Mouse (Mus musculus) olfactory bulb, adult 2 months (tissue): ENCODE data around the gene Wdr35.

ENCODE experiments used
- CTCF ChIP-seq: fragments of 200-500 bp; IDR thresholded peaks from 2 replicates; pipeline ENCODE4 v1.5.1; 2012; ENCODE audit warnings: low read depth, mild to moderate bottlenecking, low read length, moderate library complexity; ENCODE audit not compliant: insufficient read depth
- POLR2A ChIP-seq: fragments of 200-500 bp; IDR thresholded peaks from 2 replicates; pipeline ENCODE4 v1.6.1; 2012; ENCODE audit warnings: mild to moderate bottlenecking, low read depth, low read length, moderate library complexity; ENCODE audit not compliant: insufficient read depth

DNA sequence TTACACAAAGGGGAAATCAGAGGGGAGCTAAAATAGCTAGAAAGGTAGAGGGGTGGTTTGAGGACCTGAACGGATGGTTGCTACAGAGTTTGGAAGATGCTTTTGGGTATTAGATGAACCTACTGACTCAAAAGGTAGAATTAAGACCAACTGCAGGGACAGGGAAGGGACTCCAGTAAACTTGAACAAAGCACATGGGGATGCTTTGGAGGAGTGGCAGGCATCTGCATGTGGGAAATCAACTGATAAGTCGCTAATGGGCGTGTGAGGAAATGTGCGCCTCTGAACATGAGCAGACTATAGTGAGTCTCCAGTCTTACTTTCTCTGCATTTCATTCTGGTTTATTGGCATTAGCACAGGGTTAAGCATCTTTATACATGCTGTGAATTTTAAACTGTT is 42.6 kb upstream of the Wdr35 start:
- TF ChIP-seq CTCF (no peak), POLR2A (no peak)
